Mouse (Mus musculus): Measurements from ENCODE around the gene Gm27021.

Gene Gm27021

DNA sequence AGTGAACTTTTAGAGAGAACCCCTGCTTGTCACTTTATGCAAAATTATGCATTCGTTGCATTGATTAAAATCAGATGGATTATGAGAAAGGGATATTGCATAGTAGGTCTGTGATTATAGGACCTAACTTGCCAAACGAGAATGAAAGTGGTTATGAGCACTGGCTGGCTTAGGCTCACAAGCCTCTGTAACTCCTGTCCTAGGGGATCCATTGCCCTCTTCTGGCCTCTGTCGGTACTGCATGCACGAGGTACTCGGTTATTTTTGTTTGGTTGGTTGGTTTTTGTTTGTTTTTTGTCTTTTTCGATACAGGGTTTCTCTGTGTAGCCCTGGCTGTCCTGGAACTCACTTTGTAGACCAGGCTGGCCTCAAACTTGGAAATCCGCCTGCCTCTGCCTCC lies 60.0 kb downstream of the Gm27021 start:
- no peak for TF ChIP-seq GATA4 (IDR thresholded peaks at IDR 0.05; ENCODE audit: insufficient replicate concordance, low read length)

GRCm38 (mm10) chr8:120607460-120607859 lies 60.4 kb downstream of the Gm27021 start:
- no peak for TF ChIP-seq GATA4 (IDR thresholded peaks at IDR 0.05; ENCODE audit: insufficient replicate concordance, low read length)

DNA sequence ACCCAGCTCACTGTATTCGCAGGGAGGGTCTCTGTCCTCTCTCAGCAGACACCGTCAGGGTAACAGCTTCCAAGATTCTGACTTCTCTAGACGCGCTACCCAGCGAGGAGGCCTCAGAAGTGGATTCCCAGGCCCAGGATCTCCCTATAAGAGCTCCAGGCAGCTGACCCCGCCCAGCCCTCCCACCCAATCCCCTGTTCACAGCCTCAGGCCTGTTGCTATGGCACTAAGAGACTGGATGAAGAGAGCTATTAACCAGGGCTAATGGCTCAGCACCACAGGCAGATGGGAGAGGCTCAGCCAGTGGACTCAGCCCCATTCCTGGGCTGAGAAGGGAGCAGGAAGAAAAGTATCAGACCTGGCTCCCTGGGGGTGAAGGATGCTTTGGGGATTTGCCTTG lies 65.2 kb downstream of the Gm27021 start:
- TF ChIP-seq GATA4 (IDR thresholded peaks at IDR 0.05; ENCODE audit: insufficient replicate concordance, low read length), result no peak

DNA sequence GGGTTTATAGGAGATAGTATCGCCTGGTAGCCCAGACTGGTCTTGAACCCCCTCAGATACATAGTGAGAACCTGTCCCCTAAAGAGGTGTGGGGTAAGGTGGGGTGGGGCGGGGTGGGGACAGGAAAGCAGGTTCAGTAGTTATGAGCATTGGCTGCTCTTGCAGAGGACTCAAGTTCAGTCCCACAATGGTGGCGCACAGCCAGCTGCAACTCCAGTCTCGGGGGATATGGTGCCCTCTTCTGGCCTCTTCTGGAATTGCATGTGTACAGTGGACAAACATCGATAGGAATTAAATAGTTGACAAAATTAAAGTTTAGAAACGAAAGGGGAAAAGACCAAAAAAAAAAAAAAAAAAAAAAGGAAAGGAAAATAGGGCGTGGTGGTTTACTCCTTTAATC lies 68.4 kb downstream of the Gm27021 start:
- no peak for TF ChIP-seq GATA4 (IDR thresholded peaks at IDR 0.05; ENCODE audit: insufficient replicate concordance, low read length)

- no peak for TF ChIP-seq GATA4 (IDR thresholded peaks at IDR 0.05; ENCODE audit: insufficient replicate concordance, low read length)
Measured at GRCm38 (mm10) chr8:120598579-120598978, 69.3 kb downstream of the Gm27021 start.

- no peak for TF ChIP-seq GATA4 (IDR thresholded peaks at IDR 0.05; ENCODE audit: insufficient replicate concordance, low read length)
Measured at GRCm38 (mm10) chr8:120595963-120596362, 71.9 kb downstream of the Gm27021 start.

- no peak for TF ChIP-seq GATA4 (IDR thresholded peaks at IDR 0.05; ENCODE audit: insufficient replicate concordance, low read length)
Measured at GRCm38 (mm10) chr8:120594571-120594970, 73.3 kb downstream of the Gm27021 start.

- TF ChIP-seq GATA4 (IDR thresholded peaks at IDR 0.05; ENCODE audit: insufficient replicate concordance, low read length), result no peak
Measured at GRCm38 (mm10) chr8:120591587-120592292, 76.1 kb downstream of the Gm27021 start.

DNA sequence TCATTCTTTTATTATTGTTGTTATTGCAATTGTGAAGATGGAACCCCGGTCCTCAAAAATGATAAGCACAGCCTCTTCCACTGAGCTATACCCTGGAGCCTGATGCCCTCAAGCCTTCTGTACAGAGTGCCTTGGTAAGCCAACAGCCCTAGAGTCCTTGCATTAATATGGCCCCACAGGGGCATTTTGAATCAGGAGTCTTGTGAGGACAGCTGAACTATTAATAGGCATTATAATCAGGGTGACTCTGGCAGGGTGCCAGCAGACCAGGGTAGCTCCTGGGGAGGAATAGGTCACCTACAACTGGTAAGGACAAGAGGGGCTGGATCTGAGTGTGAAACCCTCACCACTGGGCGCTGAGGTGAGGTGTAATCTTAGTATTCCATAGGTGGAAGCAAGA lies 78.0 kb downstream of the Gm27021 start:
- no peak for TF ChIP-seq GATA4 (IDR thresholded peaks at IDR 0.05; ENCODE audit: insufficient replicate concordance, low read length)

GRCm38 (mm10) chr8:120588908-120589771 lies 78.7 kb downstream of the Gm27021 start, which contains the start of gene Gins2:
Gene Gins2, minus strand, starts transcription at chr8:120589304.
- TF ChIP-seq GATA4 (IDR thresholded peaks at IDR 0.05; ENCODE audit: insufficient replicate concordance, low read length), result peak; percentile 9; the same call in 1 of the 2 replicates

DNA sequence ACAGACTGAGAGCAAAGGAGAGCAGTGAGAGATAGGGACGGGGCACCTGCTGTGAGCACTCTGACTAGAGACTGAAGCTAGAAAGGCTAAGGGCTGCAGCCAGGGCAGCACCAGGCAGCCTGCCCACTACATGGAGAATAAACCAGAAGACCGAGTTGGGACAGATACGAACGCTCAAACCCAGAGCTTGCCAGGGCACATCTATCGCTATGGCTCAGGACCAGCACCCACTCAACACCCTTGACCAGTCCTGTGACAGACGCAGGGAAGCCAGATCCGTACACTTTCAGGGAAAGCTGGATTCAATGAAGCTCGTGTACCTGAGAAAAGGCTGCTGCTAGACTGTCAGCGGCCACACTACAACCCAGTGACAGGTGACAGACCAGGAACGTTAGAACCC lies 82.4 kb downstream of the Gm27021 start:
- no peak for TF ChIP-seq GATA4 (IDR thresholded peaks at IDR 0.05; ENCODE audit: insufficient replicate concordance, low read length)

- TF ChIP-seq GATA4 (IDR thresholded peaks at IDR 0.05; ENCODE audit: insufficient replicate concordance, low read length), result no peak
Measured at GRCm38 (mm10) chr8:120581811-120582210, 86.1 kb downstream of the Gm27021 start.

DNA sequence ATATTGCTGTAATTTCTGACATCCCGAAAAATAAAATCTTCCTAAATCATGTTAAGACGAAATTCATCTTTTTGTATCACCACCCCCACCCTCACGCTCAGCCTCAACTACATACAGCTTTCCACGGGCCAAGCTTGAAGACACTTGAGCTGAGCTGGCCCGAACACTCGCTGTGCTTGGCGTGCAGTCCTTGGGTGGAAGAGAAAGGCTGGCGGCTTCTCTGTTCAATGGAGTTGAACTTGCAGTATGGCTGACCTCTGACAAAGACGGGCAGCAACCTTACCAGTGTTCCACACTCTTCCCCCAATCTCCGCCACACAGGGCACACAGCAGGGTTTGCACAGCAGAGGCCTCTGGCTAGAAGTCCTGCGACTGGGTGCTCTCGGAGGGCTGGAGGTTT lies 86.5 kb downstream of the Gm27021 start:
- TF ChIP-seq GATA4 (IDR thresholded peaks at IDR 0.05; ENCODE audit: insufficient replicate concordance, low read length), result no peak

GRCm38 (mm10) chr8:120580336-120581000 lies 87.4 kb downstream of the Gm27021 start:
- no peak for TF ChIP-seq GATA4 (IDR thresholded peaks at IDR 0.05; ENCODE audit: insufficient replicate concordance, low read length)

DNA sequence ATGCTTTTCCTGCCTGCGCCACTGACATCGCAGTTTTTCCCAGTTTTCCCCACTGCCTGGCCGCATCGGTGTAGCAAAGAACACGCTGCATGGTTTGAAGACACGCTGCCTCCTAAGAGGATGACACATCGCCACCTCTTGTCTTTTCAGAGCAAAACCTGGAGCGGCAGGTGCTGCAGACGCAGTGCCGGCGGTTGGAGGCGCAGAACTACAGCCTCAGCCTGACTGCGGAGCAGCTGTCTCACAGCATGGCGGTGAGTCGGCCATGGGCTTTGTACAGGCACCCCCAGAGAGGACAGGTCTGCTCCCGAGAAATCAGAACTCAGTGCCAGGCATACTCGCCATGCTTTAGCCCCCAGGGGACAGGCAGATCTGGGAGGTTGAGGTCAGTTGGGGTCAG lies 90.1 kb downstream of the Gm27021 start:
- TF ChIP-seq GATA4 (IDR thresholded peaks at IDR 0.05; ENCODE audit: insufficient replicate concordance, low read length), result no peak

DNA sequence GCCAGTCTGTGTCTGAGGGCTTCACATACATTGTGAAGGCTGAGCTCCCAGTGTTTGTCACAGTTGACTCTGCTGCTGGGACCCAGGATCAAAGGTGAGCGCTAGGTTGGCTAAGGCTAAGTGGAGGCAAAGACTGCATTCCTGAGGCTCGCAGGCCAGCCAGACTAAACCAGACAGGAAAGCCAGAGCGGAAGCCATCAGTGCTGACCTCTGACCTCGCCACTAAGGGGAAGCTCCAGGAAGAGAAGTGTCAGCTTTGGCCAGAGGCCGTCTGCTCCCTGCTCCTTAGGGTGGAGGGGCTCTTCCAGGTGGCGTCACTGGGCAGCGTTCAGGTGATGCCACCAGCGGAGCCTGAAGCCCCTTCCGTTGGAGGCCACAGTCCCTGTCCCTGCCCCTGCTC lies 92.1 kb downstream of the Gm27021 start:
- no peak for TF ChIP-seq GATA4 (IDR thresholded peaks at IDR 0.05; ENCODE audit: insufficient replicate concordance, low read length)
